Mouse (Mus musculus) liver, embryonic 14.5 days (tissue): ENCODE data around the gene Zfpm1. TPM values are rescaled to one million over a fixed set of nuclear protein-coding genes. Genes with fewer than 3 reads are reported as not detected.
A peak's percentile ranks its signal among the peaks of the same experiment; 100 is the strongest.

Experiments
- ATAC-seq: fragments of 200-750 bp; cut with Nextera tagmentation; 2 replicates; pipeline ENCODE4 v1.8.0; 2017; ENCODE audit warnings: moderate number of reproducible peaks, mild to moderate bottlenecking, moderate library complexity; ENCODE audit not compliant: insufficient read depth
- DNase-seq, 3 experiments: peaks; one replicate each; pipeline ENCODE4 v3.0.0-alpha.2; 2012 to 2013; ENCODE audit warnings: low read depth in 3 of 3, low spot score in 3 of 3
- H3K27ac ChIP-seq: fragments of 300-500 bp; sonication (generic); 2 replicates; pipeline ENCODE4 v1.5.1; 2014; ENCODE audit warnings: moderate library complexity, mild to moderate bottlenecking, control low read depth, inconsistent platforms
- H3K27me3 ChIP-seq: fragments of 300-500 bp; sonication (generic); 2 replicates; pipeline ENCODE4 v1.6.1; 2014; ENCODE audit warnings: mild to moderate bottlenecking, low read length, moderate library complexity; ENCODE audit not compliant: control insufficient read depth, insufficient read depth
- H3K36me3 ChIP-seq: fragments of 300-500 bp; sonication (generic); replicated peaks from 2 replicates; pipeline ENCODE4 v1.6.1; 2014; ENCODE audit warnings: low read depth; ENCODE audit not compliant: control insufficient read depth, insufficient read depth
- H3K4me1 ChIP-seq, 2 experiments: fragments of 200-500 bp in 1 of 2; fragments of 300-500 bp in 1 of 2; sonication (generic) in 1 of 2; replicated peaks; 2 replicates each; pipeline ENCODE4 v1.6.1; 2012 to 2014; ENCODE audit warnings: antibody characterized with exemption in 1 of 2, inconsistent platforms in 1 of 2, low read length in 1 of 2; ENCODE audit not compliant: control insufficient read depth in 2 of 2, insufficient read depth in 2 of 2
- H3K4me2 ChIP-seq: fragments of 300-500 bp; sonication (generic); 2 replicates; pipeline ENCODE4 v1.6.1; 2014; ENCODE audit warnings: low read depth, mild to moderate bottlenecking, control low read depth, moderate library complexity
- H3K4me3 ChIP-seq, 2 experiments: fragments of 200-500 bp in 1 of 2; fragments of 300-500 bp in 1 of 2; sonication (generic) in 1 of 2; 2 replicates each; pipeline ENCODE4 v1.5.1; 2012 to 2014; ENCODE audit warnings: low read depth in 2 of 2, low read length in 2 of 2, mild to moderate bottlenecking in 2 of 2, control low read depth in 1 of 2, inconsistent platforms in 1 of 2, moderate library complexity in 1 of 2; ENCODE audit not compliant: insufficient read depth in 1 of 2
- H3K9ac ChIP-seq: fragments of 300-500 bp; sonication (generic); replicated peaks from 2 replicates; pipeline ENCODE4 v1.6.1; 2014; ENCODE audit warnings: mild to moderate bottlenecking, control low read depth, moderate library complexity
- H3K9me3 ChIP-seq: fragments of 300-500 bp; sonication (generic); 2 replicates; pipeline ENCODE4 v1.6.1; 2016; ENCODE audit warnings: low read length, mixed read lengths; ENCODE audit not compliant: control insufficient read depth
- CTCF ChIP-seq: IDR thresholded peaks from 2 replicates; pipeline ENCODE4 v1.5.1; 2016; ENCODE audit warnings: antibody characterized with exemption, low read depth, control low read depth
- EP300 ChIP-seq: IDR thresholded peaks from 2 replicates; pipeline ENCODE4 v1.6.1; 2016; ENCODE audit warnings: antibody characterized with exemption, low read depth
- WGBS: fragments of 180-500 bp; shearing (Covaris S2); extraction: QIAGEN DNeasy Blood & Tissue Kit; methylation state at CpG from one replicate; pipeline ENCODE4 v1.1.7; 2014; ENCODE audit not compliant: insufficient replicate concordance; 5-methylcytosine and 5-hydroxymethylcytosine counted together
- polyA plus RNA-seq, 2 experiments: library from polyadenylated mRNA; depleted of rRNA in 1 of 2; stranded (reverse) in 1 of 2; unstranded in 1 of 2; fragments of >200 nt; fragmentation: Nextera tagmentation in 1 of 2; extraction: Ambion mirVana in 1 of 2; gene quantifications; 2 replicates each; pipeline versions ENCODE4 v1.2.1 to v1.2.3; 2012 to 2014

Gene Zfpm1
- polyA plus RNA-seq, 2 experiments = 13.3 to 69.6 TPM

- DNase-seq = peak; percentile 84 to 90 (median 88)
- peaks cover 48% of the 10 kb centered on the region for H3K36me3 ChIP-seq
- TF ChIP-seq EP300 (0 out of 2 replicates have a peak, but pooled peaks have one; percentile 23), CTCF (no peak)
- WGBS = 10% methylated on average over 7 of the region's 7 CpGs
- peak overlapping the region; percentile 73 for H3K4me2 ChIP-seq
- H3K27ac ChIP-seq = peak overlapping the region; percentile 52
- peak overlapping the region; percentile 53 for H3K9ac ChIP-seq
- peak overlapping the region; percentile 1 to 3; a peak in 2 of 4 replicates for H3K4me3 ChIP-seq
- no peaks in the 10 kb centered on the region for H3K27me3 ChIP-seq
- H3K9me3 ChIP-seq = no peaks in the 10 kb centered on the region
- peak; percentile 84 for ATAC-seq
- peaks cover 97 to 100% of the 10 kb centered on the region in 2 experiments for H3K4me1 ChIP-seq
Measured at GRCm38 (mm10) chr8:122294273-122294683, 12.3 kb downstream of the Zfpm1 start.

- 71% methylated on average over 9 of the region's 9 CpGs for WGBS
- H3K9ac ChIP-seq = peak overlapping the region; percentile 65
- no peak for DNase-seq
- ATAC-seq = no peak
- no peaks in the 10 kb centered on the region for H3K9me3 ChIP-seq
- TF ChIP-seq CTCF (no peak), EP300 (no peak)
- no peaks in the 10 kb centered on the region for H3K27me3 ChIP-seq
- peaks cover 37% of the 10 kb centered on the region for H3K36me3 ChIP-seq
- peaks cover 95 to 100% of the 10 kb centered on the region in 2 experiments for H3K4me1 ChIP-seq
- H3K4me2 ChIP-seq = peak overlapping the region; percentile 73
- no peak overlapping the region for H3K4me3 ChIP-seq
- H3K27ac ChIP-seq = peak overlapping the region; percentile 52
Measured at GRCm38 (mm10) chr8:122295389-122295788, 13.4 kb downstream of the Zfpm1 start.

DNA sequence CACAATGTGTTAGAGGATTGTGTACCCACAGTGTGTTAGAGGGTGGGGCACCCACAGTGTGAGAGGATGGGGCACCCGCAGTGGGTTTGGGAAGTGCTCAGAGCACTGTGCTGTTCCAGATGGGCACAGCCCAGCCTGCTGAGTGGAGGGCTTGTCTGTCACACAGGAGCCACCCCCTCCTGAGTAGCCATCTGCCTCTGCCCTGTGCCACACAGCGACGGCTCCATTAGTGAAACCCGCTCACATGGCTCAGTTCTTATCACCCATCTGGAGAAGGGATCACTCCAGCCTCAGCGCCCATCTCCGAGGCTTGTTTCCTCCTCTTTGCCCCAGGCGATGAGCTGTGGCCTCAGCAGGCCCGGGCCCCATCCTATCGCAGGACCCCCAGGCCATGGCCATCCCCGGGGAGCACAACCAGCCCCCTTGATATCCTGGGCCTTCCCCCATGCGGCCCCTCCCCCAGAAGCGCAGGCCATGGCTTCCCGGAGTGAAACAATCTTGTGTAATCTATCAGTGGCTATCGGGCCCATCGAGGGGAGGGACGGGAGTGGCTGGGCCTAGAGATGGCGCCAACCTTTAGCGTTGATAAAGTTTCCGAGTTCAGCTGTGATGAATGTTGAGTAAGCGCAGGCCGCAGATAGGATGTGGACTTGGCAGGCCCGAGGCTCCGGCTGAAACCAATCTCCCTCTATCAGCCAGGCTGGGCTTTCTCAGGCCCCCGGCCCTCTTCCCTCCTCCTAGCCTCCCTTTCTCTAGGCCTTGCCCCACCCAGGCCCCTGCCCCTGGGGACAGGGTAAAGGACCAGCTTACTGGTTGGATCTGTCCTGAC is 14.4 kb downstream of the Zfpm1 start:
- 12% methylated on average over 24 of the region's 24 CpGs for WGBS
- Histone ChIP-seq H3K4me2 (peak overlapping the region; percentile 73), H3K36me3 (peaks cover 35% of the 10 kb centered on the region), H3K27me3 (no peaks in the 10 kb centered on the region), H3K4me1 (peaks cover 91 to 100% of the 10 kb centered on the region in 2 experiments), H3K4me3 (peak overlapping the region; percentile 2 to 38; a peak in 2 of 4 replicates), H3K9ac (peak overlapping the region; percentile 65), H3K9me3 (no peaks in the 10 kb centered on the region), H3K27ac (peak overlapping the region; percentile 52)
- peak; percentile 17 for ATAC-seq
- no peak for DNase-seq
- no peak for TF ChIP-seq CTCF
- TF ChIP-seq EP300 = peak; percentile 34; the same call in 1 of the 2 replicates

GRCm38 (mm10) chr8:122299581-122300254 is 17.8 kb downstream of the Zfpm1 start:
- Histone ChIP-seq H3K9me3 (no peaks in the 10 kb centered on the region), H3K4me2 (peak overlapping the region; percentile 28), H3K4me1 (peaks cover 95 to 98% of the 10 kb centered on the region in 2 experiments), H3K27me3 (no peaks in the 10 kb centered on the region), H3K9ac (peak overlapping the region; percentile 25; the same call in 1 of the 2 replicates), H3K27ac (peak overlapping the region; percentile 27), H3K4me3 (no peak overlapping the region), H3K36me3 (peaks cover 31% of the 10 kb centered on the region)
- 40% methylated on average over 16 of the region's 16 CpGs for WGBS
- no peak for TF ChIP-seq EP300
- no peak for TF ChIP-seq CTCF
- DNase-seq = no peak
- no peak for ATAC-seq

DNA sequence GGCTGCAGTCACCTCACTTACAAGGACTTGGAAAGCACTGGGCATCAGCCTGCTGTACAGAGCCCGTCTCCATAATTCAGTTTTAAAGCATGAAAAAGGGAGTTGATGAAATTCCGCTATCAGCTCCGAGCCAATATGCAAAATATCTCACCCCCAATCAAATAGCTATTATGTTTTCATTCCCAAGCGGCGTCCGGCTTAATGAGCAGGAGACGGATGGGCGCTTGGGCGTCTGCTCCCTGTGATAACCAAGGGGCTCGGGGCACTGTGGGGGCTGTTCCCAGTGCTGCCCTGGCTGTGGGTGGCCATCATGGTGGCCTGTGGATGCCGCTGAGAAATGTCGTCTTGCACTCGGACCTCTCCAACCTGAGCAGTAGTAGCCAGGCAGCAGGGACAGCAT is 19.1 kb downstream of the Zfpm1 start:
- 70% methylated on average over 13 of the region's 13 CpGs for WGBS
- no peak for ATAC-seq
- no peak for DNase-seq
- peaks cover 41% of the 10 kb centered on the region for H3K36me3 ChIP-seq
- H3K9ac ChIP-seq = no peak overlapping the region; the same call in 1 of the 2 replicates
- no peak for TF ChIP-seq CTCF
- TF ChIP-seq EP300 = no peak
- H3K4me2 ChIP-seq = peak overlapping the region; percentile 11; the same call in 1 of the 2 replicates
- H3K27me3 ChIP-seq = no peaks in the 10 kb centered on the region
- H3K9me3 ChIP-seq = no peaks in the 10 kb centered on the region
- H3K4me3 ChIP-seq = no peak overlapping the region
- peak overlapping the region; percentile 63 for H3K27ac ChIP-seq
- H3K4me1 ChIP-seq = peaks cover 93 to 98% of the 10 kb centered on the region in 2 experiments
